Mouse (Mus musculus) C3H10T1/2 (cell line): Measurements from ENCODE around the gene Gm49776. TPM values are rescaled to one million over a fixed set of nuclear protein-coding genes. Genes with fewer than 3 reads are reported as not detected.

ENCODE experiments used
- polyA plus RNA-seq, 2 experiments: library from polyadenylated mRNA; unstranded; fragments of >200 nt; fragmentation: generic; extraction: Trizol; gene quantifications; one replicate each; pipeline ENCODE4 v1.2.1; 2012; ENCODE audit warnings: missing spikeins in 2 of 2

Gm49776 gene
- polyA plus RNA-seq: under 1 TPM in 1 of 2 experiments, not detected in 1; 0.20 TPM

DNA sequence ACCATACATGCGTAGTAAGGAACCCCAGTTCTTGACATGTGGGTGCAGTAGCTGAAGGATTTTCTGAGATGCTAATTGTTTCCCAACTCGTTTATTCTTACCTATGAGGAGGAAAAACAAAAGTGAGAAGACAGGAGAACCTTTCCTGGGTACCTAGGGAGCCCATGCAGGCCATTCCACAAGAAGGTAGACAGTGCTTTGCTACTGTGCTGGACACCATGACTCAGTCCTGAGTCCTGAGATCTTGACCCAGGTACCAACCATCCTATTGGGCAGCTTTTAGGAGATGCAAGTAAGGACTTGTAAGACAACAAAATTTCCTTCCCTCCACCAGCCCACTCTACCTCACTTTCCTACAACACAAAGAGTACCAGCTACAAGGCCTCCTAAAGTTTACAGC is at the start of gene Gm49776:
Gene Gm49776, minus strand, starts transcription at position 101 of the 400 bp plus-strand sequence.

GRCm38 (mm10) chr16:18289067-18289588 is 31.0 kb upstream of the Gm49776 start, which contains the start of gene Dgcr8:
TSS of gene Dgcr8 (minus strand) at chr16:18289246.

DNA sequence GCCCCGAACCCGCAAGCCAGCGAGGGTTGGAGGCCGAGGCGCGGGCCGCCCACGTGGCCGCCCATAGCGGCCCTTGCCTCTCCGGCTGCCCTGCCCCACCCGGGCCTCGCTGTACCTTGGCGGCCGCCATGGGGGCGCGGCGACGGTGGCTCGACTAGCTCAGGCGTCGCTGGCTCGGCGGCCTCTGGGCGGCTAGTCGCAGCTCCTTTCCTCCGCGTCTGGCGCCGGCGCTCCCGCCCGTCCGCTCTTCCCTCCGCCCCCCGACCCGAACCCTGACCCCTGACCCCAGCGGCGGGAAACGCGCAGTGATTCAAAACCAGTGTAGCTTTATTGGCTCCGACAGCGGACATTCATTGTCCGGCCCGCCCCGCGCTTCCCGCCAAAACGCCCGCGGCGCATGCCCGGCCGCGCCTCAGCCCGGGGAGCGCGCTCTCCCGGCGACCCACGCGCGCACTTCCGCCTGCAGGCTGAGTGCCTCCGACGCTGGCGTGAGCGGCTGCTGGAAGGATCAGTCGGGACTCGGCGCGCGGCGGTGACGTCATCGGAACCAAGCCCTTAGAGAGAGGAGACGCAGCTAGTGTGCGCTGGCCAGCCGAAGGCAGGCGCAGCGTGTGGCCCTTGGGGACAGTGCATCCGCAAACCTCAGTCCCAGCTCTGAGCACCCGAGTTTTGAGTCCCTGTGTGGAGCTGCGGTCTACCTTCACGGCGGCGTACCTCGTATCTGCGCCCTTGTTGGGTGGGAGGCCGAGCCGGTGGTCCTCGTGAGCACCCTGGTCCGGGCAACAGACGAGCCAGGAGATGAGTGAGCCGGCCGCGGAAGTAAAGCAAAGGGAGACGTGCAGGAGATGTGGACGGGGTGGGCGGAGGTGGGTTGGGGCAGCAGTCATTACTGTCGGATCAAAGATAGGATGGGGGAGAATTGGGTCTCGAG is 9.4 kb downstream of the Gm49776 start, which contains the start of the genes Trmt2a and Ranbp1:
Gene Trmt2a, plus strand, starts transcription at position 247 of the 931 bp plus-strand sequence.
Gene Ranbp1, minus strand, starts transcription at position 300 of the 931 bp plus-strand sequence.

DNA sequence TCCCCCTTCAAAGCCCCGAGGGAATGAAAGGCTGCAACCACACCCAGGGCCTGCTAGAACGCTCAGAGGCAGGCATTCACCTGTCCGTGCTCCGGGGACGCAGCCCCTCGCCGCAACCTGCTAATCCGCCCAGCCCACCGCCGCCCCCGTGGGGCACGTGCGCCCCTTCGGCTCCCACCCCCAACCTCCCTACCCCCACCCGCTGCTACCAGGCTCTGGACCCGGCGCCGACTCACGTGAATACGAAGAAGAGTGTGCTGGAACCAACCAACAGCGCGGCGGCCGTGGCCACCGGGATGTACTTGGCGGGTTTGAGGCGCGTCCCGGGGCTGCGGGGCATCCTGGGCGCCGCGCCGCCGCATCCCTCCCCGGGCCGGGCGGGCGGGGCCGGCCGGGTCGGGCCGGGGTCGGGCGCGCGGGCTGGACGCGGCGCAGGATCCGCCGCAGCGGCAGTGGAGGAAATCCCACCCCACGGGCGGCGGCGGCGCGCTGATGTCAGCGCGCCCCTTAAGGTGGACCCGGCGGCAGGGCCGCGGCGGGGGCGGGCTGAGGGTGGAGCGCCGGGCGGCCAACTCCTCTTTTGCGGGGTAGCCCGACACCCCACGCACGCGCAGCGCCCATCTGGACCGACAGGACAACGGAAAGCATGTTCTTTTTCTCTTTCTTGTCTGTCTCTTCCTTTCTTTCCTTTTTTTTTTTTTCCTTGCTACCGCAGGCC is 23.3 kb downstream of the Gm49776 start, which contains the start of gene Zdhhc8:
Gene Zdhhc8, minus strand, starts transcription at position 466 of the 718 bp plus-strand sequence.

GRCm38 (mm10) chr16:18217579-18217978 is 40.5 kb downstream of the Gm49776 start, which contains the start of gene Ccdc188:
TSS of gene Ccdc188 (plus strand) at chr16:18217879.

Other genes starting within 250 kb of the Gm49776 start
- gene Dgcr6, start 205.5 kb downstream of the Gm49776 start, polyA plus RNA-seq: 100 to 1,000 TPM; 113 to 200 TPM
- gene Prodh, start 168.1 kb downstream of the Gm49776 start, polyA plus RNA-seq: under 1 TPM; 0.02 to 0.28 TPM
- 1 to 10 TPM in 1 of 2 experiments, under 1 TPM in 1; 0.29 to 1.5 TPM for gene Rtn4r, start 130.7 kb downstream of the Gm49776 start, polyA plus RNA-seq
- gene Ccdc188, start 40.4 kb downstream of the Gm49776 start, polyA plus RNA-seq: under 1 TPM in 1 of 2 experiments, not detected in 1; 0.07 TPM
- 10 to 100 TPM; 15.9 to 32.4 TPM for gene Zdhhc8, start 23.2 kb downstream of the Gm49776 start, polyA plus RNA-seq
- gene Trmt2a, start 9.6 kb downstream of the Gm49776 start, polyA plus RNA-seq: 10 to 100 TPM; 53.6 to 67.5 TPM
- gene Ranbp1, start 9.6 kb downstream of the Gm49776 start, polyA plus RNA-seq: 100 to 1,000 TPM; 119 to 125 TPM
- gene Dgcr8, start 30.9 kb upstream of the Gm49776 start, polyA plus RNA-seq: 10 to 100 TPM in 1 of 2 experiments, 1 to 10 TPM in 1; 2.8 to 17.0 TPM
- 10 to 100 TPM; 13.4 to 27.9 TPM for gene Tango2, start 89.8 kb upstream of the Gm49776 start, polyA plus RNA-seq
- 10 to 100 TPM in 1 of 2 experiments, 1 to 10 TPM in 1; 5.1 to 32.9 TPM for gene Arvcf, start 89.9 kb upstream of the Gm49776 start, polyA plus RNA-seq
- 10 to 100 TPM; 17.8 to 23.3 TPM for gene Txnrd2, start 168.1 kb upstream of the Gm49776 start, polyA plus RNA-seq
- 100 to 1,000 TPM in 1 of 2 experiments, 10 to 100 TPM in 1; 53.2 to 129 TPM for gene Comt, start 168.5 kb upstream of the Gm49776 start, polyA plus RNA-seq
- gene Gnb1l, start 240.4 kb upstream of the Gm49776 start, polyA plus RNA-seq: 10 to 100 TPM in 1 of 2 experiments, 1 to 10 TPM in 1; 8.2 to 17.7 TPM
- 1 to 10 TPM in 1 of 2 experiments, under 1 TPM in 1; 0.98 to 2.9 TPM for gene Rtl10, start 240.6 kb upstream of the Gm49776 start, polyA plus RNA-seq